In the genomic region with DNA sequence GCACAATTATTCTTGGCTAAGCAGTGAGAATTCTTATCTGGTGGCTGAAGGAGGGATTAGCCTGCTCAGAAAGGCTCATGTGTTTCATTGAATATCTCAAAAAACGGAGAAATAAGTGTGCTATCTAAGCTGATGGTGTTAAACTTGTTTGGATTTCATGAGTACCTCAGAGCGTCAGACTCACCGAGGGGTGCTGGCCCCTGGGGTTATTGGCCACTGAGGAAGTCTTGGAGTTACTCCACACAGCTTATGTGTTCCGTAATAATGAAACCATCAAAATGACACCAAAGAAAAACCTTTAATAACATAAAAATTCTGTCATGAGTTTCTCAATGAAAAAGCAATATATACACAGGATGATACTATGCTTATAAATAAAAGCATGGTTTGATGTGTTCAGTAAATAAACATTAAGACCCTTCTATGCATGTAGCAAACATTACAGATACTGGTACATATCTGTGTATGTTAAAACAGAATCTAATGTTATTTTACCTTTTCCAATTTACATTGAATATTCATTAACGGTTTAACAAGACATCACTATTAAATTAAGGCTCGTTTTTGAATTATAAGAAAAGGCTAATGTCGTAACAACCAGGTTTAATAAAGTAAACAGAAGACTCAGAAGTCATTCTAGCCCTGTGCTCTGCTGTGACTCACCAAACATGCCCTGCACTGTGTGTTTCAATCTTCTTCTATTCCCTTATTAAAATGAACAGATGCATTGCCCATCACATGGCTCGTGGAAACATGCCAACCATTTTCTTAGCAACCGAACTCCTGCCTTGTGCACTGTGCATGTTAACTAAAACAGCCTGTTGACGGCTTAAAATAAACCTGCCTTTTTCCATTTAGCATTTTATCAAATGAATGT, we compare ENCODE assay signal across 9 mouse cellular contexts.
DNase-seq lines count a peak whose midpoint lies in the region; ATAC-seq and TF ChIP-seq lines count a peak whose summit lies in the region.
"Had no signal": no experiment of that assay in that cellular context is flagged by ENCODE, and none has a peak within 500 bp of the region (broad histone marks: within the 10 kb centered on the region; RNA-seq: fewer than 3 reads in every experiment).

No protein-coding gene starts in this region.

- no peaks in the 10 kb centered on the region for H3K27me3 ChIP-seq in cerebellum, adult 2 months (ENCODE audit: control insufficient read depth, insufficient read depth, low read length)
- H3K27me3 ChIP-seq: heart, embryonic 13.5 days had no signal

- H3K4me1 ChIP-seq in cerebellum, adult 2 months (ENCODE audit: control insufficient read depth, insufficient read depth, low read length) = peaks cover 3% of the 10 kb centered on the region; the same call in 1 of the 2 replicates

- peak; percentile 80 for ATAC-seq in granulocyte monocyte progenitor cell, adult 5-6 weeks (replicated peaks; ENCODE audit: poor library complexity, severe bottlenecking)
- ATAC-seq in megakaryocyte, adult 5-6 weeks (ENCODE audit: poor library complexity, severe bottlenecking) = peak; percentile 54; the same call in 1 of the 2 replicates

- WGBS in cerebellum, adult 2 months = 22% methylated on average over 10 of the region's 10 CpGs

- no peak overlapping the region for H3K27ac ChIP-seq in cerebellum, adult 2 months (ENCODE audit: insufficient read depth, low read length)
- H3K27ac ChIP-seq: heart, embryonic 13.5 days had no signal

- DNase-seq in kidney, postnatal 10 days = peak; percentile 32
- DNase-seq in kidney, postnatal 36 days = no peak
- peak; percentile 39 to 66 for DNase-seq in cerebellum, adult 2 months
- DNase-seq in embryo, embryonic 9.5 days (ENCODE audit: extremely low spot score) = no peak
- DNase-seq in ovary, adult 18-20 months (ENCODE audit: low spot score) = no peak
- no peak for DNase-seq in kidney, postnatal 4 days

- no peak overlapping the region for H3K4me3 ChIP-seq in cerebellum, adult 2 months (replicated peaks; ENCODE audit: insufficient read depth, low read depth, low read length)
- H3K4me3 ChIP-seq: heart, embryonic 13.5 days had no signal

- TF ChIP-seq CTCF in cerebellum, adult 2 months (IDR thresholded peaks at IDR 0.05; ENCODE audit: borderline replicate concordance, insufficient read depth, low read depth, low read length) = no peak

- no peak for TF ChIP-seq POLR2A in cerebellum, adult 2 months (IDR thresholded peaks at IDR 0.05; ENCODE audit: borderline replicate concordance, insufficient read depth, low read length)

Comparison
In these comparisons a context has a peak if more than half of its experiments do, and no peak if none do; other contexts are left out.
1. DNase-seq: peak in kidney, postnatal 10 days (single experiment) and cerebellum, adult 2 months (2 of 2); none in kidney, postnatal 36 days (0 of 2), embryo, embryonic 9.5 days (single experiment), ovary, adult 18-20 months (single experiment) and kidney, postnatal 4 days (0 of 2).